In the genomic region with DNA sequence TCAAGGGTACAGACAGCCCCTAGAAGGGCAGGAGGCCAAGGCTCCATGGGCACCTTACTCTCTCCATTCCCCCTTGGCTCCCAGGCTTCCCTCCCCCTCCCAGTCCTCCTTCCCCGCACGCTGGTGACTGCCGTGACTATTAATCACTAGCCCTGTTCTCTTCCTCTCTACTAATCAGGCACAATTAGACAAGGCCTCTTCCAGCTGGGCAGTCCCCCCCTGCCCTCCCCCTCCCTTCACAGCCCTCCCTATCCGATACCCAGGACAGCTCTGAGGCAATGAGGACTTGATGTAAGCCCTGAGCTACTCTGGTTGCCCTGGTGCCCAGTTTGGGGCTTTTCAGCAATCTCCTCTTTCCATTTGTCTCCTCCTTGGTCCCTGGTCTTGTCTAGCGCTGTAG, we compare ENCODE assay signal across 15 mouse cellular contexts. TPM values are rescaled to one million over a fixed set of nuclear protein-coding genes. Genes with fewer than 3 reads are reported as not detected.
A peak's percentile ranks its signal among the peaks of the same experiment; 100 is the strongest.
DNase-seq lines count a peak whose midpoint lies in the region; ATAC-seq and TF ChIP-seq lines count a peak whose summit lies in the region.
"Had no signal": no experiment of that assay in that cellular context is flagged by ENCODE, and none has a peak within 500 bp of the region (broad histone marks: within the 10 kb centered on the region; RNA-seq: fewer than 3 reads in every experiment).

No protein-coding gene starts in this region.

- TF ChIP-seq CTCF in olfactory bulb, adult 2 months (IDR thresholded peaks at IDR 0.05; ENCODE audit: insufficient read depth, low read depth, low read length), result no peak
- no peak for TF ChIP-seq CTCF in cerebellum, adult 2 months (IDR thresholded peaks at IDR 0.05; ENCODE audit: borderline replicate concordance, insufficient read depth, low read depth, low read length)

- H3K4me3 ChIP-seq in heart, embryonic 10.5 days, result no peak overlapping the region
- H3K4me3 ChIP-seq in heart, embryonic 11.5 days (ENCODE audit: low read depth, low read length), result no peak overlapping the region
- H3K4me3 ChIP-seq in hindbrain, embryonic 13.5 days, result no peak overlapping the region
- H3K4me3 ChIP-seq in midbrain, embryonic 14.5 days (replicated peaks; ENCODE audit: low read depth, low read length), result no peak overlapping the region; the same call in 1 of the 2 replicates
- H3K4me3 ChIP-seq in olfactory bulb, adult 2 months (ENCODE audit: insufficient read depth, low read depth, low read length), result no peak overlapping the region
- no peak overlapping the region for H3K4me3 ChIP-seq in cerebellum, adult 2 months (replicated peaks; ENCODE audit: insufficient read depth, low read depth, low read length)
- H3K4me3 ChIP-seq: embryonic facial prominence, embryonic 12.5 days; heart, embryonic 12.5 days; kidney, embryonic 15.5 days had no signal

- H3K4me2 ChIP-seq in heart, embryonic 11.5 days, result no peak overlapping the region
- H3K4me2 ChIP-seq in hindbrain, embryonic 13.5 days, result peak overlapping the region; percentile 23
- peak overlapping the region; percentile 70 for H3K4me2 ChIP-seq in midbrain, embryonic 14.5 days (ENCODE audit: low read length)
- H3K4me2 ChIP-seq: embryonic facial prominence, embryonic 12.5 days; heart, embryonic 12.5 days; kidney, embryonic 15.5 days had no signal

- no peaks in the 10 kb centered on the region for H3K36me3 ChIP-seq in heart, embryonic 10.5 days
- no peaks in the 10 kb centered on the region for H3K36me3 ChIP-seq in heart, embryonic 11.5 days (ENCODE audit: control insufficient read depth, insufficient read depth, low read length)
- no peaks in the 10 kb centered on the region for H3K36me3 ChIP-seq in hindbrain, embryonic 13.5 days
- H3K36me3 ChIP-seq in midbrain, embryonic 14.5 days (ENCODE audit: control insufficient read depth, insufficient read depth, low read length), result no peaks in the 10 kb centered on the region
- H3K36me3 ChIP-seq: embryonic facial prominence, embryonic 12.5 days; heart, embryonic 12.5 days; kidney, embryonic 15.5 days had no signal

- intact Hi-C loops in gastrocnemius, postnatal 14 days (cut with DNase I; ENCODE audit: low total_unique reads), result no loop called here

- no peak overlapping the region for H3K9ac ChIP-seq in heart, embryonic 11.5 days (ENCODE audit: low read depth, low read length)
- H3K9ac ChIP-seq in hindbrain, embryonic 13.5 days, result 0 out of 2 replicates have a peak overlapping the region, but pooled peaks have one; percentile 6
- no peak overlapping the region; the same call in 1 of the 2 replicates for H3K9ac ChIP-seq in midbrain, embryonic 14.5 days (replicated peaks; ENCODE audit: low read length)
- H3K9ac ChIP-seq: embryonic facial prominence, embryonic 12.5 days; heart, embryonic 12.5 days; kidney, embryonic 15.5 days; liver, embryonic 14.5 days had no signal

- 0 out of 2 replicates have a peak overlapping the region, but pooled peaks have one; percentile 29 for H3K27ac ChIP-seq in heart, embryonic 10.5 days
- H3K27ac ChIP-seq in heart, embryonic 11.5 days (ENCODE audit: low read depth, low read length), result no peak overlapping the region
- peak overlapping the region; percentile 70 for H3K27ac ChIP-seq in hindbrain, embryonic 13.5 days
- H3K27ac ChIP-seq in midbrain, embryonic 14.5 days (replicated peaks; ENCODE audit: low read depth, low read length), result peak overlapping the region; percentile 84
- 0 out of 2 replicates have a peak overlapping the region, but pooled peaks have one; percentile 12 for H3K27ac ChIP-seq in olfactory bulb, adult 2 months (ENCODE audit: insufficient read depth, low read depth, low read length)
- H3K27ac ChIP-seq in cerebellum, adult 2 months (ENCODE audit: insufficient read depth, low read length), result no peak overlapping the region
- H3K27ac ChIP-seq: embryonic facial prominence, embryonic 12.5 days; kidney, embryonic 15.5 days; liver, embryonic 14.5 days had no signal

- TF ChIP-seq POLR2A in olfactory bulb, adult 2 months (IDR thresholded peaks at IDR 0.05; ENCODE audit: insufficient read depth, low read depth, low read length), result no peak
- TF ChIP-seq POLR2A in cerebellum, adult 2 months (IDR thresholded peaks at IDR 0.05; ENCODE audit: borderline replicate concordance, insufficient read depth, low read length), result no peak

- H3K9me3 ChIP-seq in heart, embryonic 10.5 days, result no peaks in the 10 kb centered on the region
- no peaks in the 10 kb centered on the region for H3K9me3 ChIP-seq in heart, embryonic 11.5 days (replicated peaks; ENCODE audit: control insufficient read depth, low read length)
- no peaks in the 10 kb centered on the region for H3K9me3 ChIP-seq in hindbrain, embryonic 13.5 days
- no peaks in the 10 kb centered on the region for H3K9me3 ChIP-seq in midbrain, embryonic 14.5 days (ENCODE audit: control insufficient read depth, low read length)
- H3K9me3 ChIP-seq: embryonic facial prominence, embryonic 12.5 days; heart, embryonic 12.5 days; kidney, embryonic 15.5 days had no signal

- H3K4me1 ChIP-seq in heart, embryonic 10.5 days, result peaks cover 63% of the 10 kb centered on the region
- peaks cover 36% of the 10 kb centered on the region for H3K4me1 ChIP-seq in heart, embryonic 11.5 days (ENCODE audit: control insufficient read depth, insufficient read depth, low read length)
- H3K4me1 ChIP-seq in hindbrain, embryonic 13.5 days (replicated peaks), result peaks cover 84% of the 10 kb centered on the region
- H3K4me1 ChIP-seq in midbrain, embryonic 14.5 days (ENCODE audit: control insufficient read depth, insufficient read depth, low read length), result peaks cover 41% of the 10 kb centered on the region
- H3K4me1 ChIP-seq in olfactory bulb, adult 2 months (ENCODE audit: control insufficient read depth, insufficient read depth, low read length), result peaks cover 73% of the 10 kb centered on the region
- peaks cover 7% of the 10 kb centered on the region for H3K4me1 ChIP-seq in cerebellum, adult 2 months (ENCODE audit: control insufficient read depth, insufficient read depth, low read length)

- no peak for ATAC-seq in heart, embryonic 11.5 days (replicated peaks; ENCODE audit: insufficient number of reproducible peaks, low FRiP score, low TSS enrichment)
- peak; percentile 52 for ATAC-seq in hindbrain, embryonic 13.5 days (ENCODE audit: low FRiP score)
- ATAC-seq in midbrain, embryonic 14.5 days (ENCODE audit: low FRiP score, low TSS enrichment), result peak; percentile 25

- DNase-seq in heart, embryonic 10.5 days (ENCODE audit: low spot score), result no peak
- peak; percentile 57 for DNase-seq in midbrain, embryonic 14.5 days
- no peak for DNase-seq in cerebellum, adult 2 months
- no peak for DNase-seq in gastrocnemius, postnatal 14 days
- DNase-seq in right cerebral cortex, adult 18-20 months, result no peak
- DNase-seq: cerebellum, adult 9-10 months; gastrocnemius, postnatal 10 days; left cerebral cortex, postnatal 4 days had no signal

- peaks cover 90% of the 10 kb centered on the region for H3K27me3 ChIP-seq in heart, embryonic 10.5 days (ENCODE audit: insufficient read depth, poor library complexity, severe bottlenecking)
- peaks cover 73% of the 10 kb centered on the region for H3K27me3 ChIP-seq in heart, embryonic 11.5 days (ENCODE audit: control insufficient read depth, insufficient read depth, low read length)
- peaks cover 50% of the 10 kb centered on the region for H3K27me3 ChIP-seq in hindbrain, embryonic 13.5 days
- peaks cover 5% of the 10 kb centered on the region for H3K27me3 ChIP-seq in midbrain, embryonic 14.5 days (ENCODE audit: control insufficient read depth, insufficient read depth, low read length)
- H3K27me3 ChIP-seq in cerebellum, adult 2 months (ENCODE audit: control insufficient read depth, insufficient read depth, low read length), result no peaks in the 10 kb centered on the region

- WGBS in heart, embryonic 10.5 days, result 34% methylated on average over 5 of the region's 5 CpGs
- WGBS in heart, embryonic 11.5 days (ENCODE audit: insufficient replicate concordance), result 31% methylated on average over 5 of the region's 5 CpGs
- WGBS in hindbrain, embryonic 13.5 days, result 11% methylated on average over 5 of the region's 5 CpGs
- WGBS in midbrain, embryonic 14.5 days, result 14% methylated on average over 5 of the region's 5 CpGs
- 15% methylated on average over 5 of the region's 5 CpGs for WGBS in olfactory bulb, adult 2 months
- WGBS in cerebellum, adult 2 months, result 77% methylated on average over 5 of the region's 5 CpGs

RNA-seq across cellular contexts. Expression of a gene that starts 5.7 kb away (rescaled TPM):
- polyA plus RNA-seq in heart, embryonic 10.5 days (2016; fragmentation: Nextera tagmentation; extraction: Ambion mirVana), result 0.79 and 2.3 TPM in 2 replicates
- polyA plus RNA-seq in heart, embryonic 11.5 days (2014; fragmentation: Nextera tagmentation; extraction: Ambion mirVana), result 0.11 TPM in 2 replicates
- 25.9 and 29.3 TPM in 2 replicates for polyA plus RNA-seq in hindbrain, embryonic 13.5 days (2015; fragmentation: Nextera tagmentation; extraction: Ambion mirVana)
- polyA plus RNA-seq in midbrain, embryonic 14.5 days (2014; fragmentation: Nextera tagmentation; extraction: Ambion mirVana), result 16.6 and 34.3 TPM in 2 replicates
- polyA plus RNA-seq in olfactory bulb, adult 2 months (2012; ENCODE audit: insufficient read depth, insufficient read length, low replicate concordance, missing spikeins), result not detected in 2 replicates
- 2.1 and 2.8 TPM in 2 replicates for polyA plus RNA-seq in cerebellum, adult 2 months (2012; rRNA removed)
- total RNA-seq in gastrocnemius, postnatal 14 days (2021), result not detected
- total RNA-seq: gastrocnemius, postnatal 10 days had no signal

RNA-seq across cellular contexts. Expression of a gene that starts 20.2 kb away (rescaled TPM):
- polyA plus RNA-seq in heart, embryonic 10.5 days (2016; fragmentation: Nextera tagmentation; extraction: Ambion mirVana), result 73.4 and 75.4 TPM in 2 replicates
- 49.8 and 57.2 TPM in 2 replicates for polyA plus RNA-seq in heart, embryonic 11.5 days (2014; fragmentation: Nextera tagmentation; extraction: Ambion mirVana)
- polyA plus RNA-seq in hindbrain, embryonic 13.5 days (2015; fragmentation: Nextera tagmentation; extraction: Ambion mirVana), result 84.0 and 84.4 TPM in 2 replicates
- 75.7 and 75.9 TPM in 2 replicates for polyA plus RNA-seq in midbrain, embryonic 14.5 days (2014; fragmentation: Nextera tagmentation; extraction: Ambion mirVana)
- polyA plus RNA-seq in olfactory bulb, adult 2 months (2012; ENCODE audit: insufficient read depth, insufficient read length, low replicate concordance, missing spikeins), result not detected in 2 replicates
- polyA plus RNA-seq in cerebellum, adult 2 months (2012; rRNA removed), result 155 and 187 TPM in 2 replicates
- 10 to 100 TPM; 34.5 to 38.7 TPM for total RNA-seq in gastrocnemius, postnatal 14 days (2021)

RNA-seq across cellular contexts. Expression of a gene that starts 23.2 kb away (rescaled TPM):
- polyA plus RNA-seq in heart, embryonic 10.5 days (2016; fragmentation: Nextera tagmentation; extraction: Ambion mirVana), result 30.8 and 30.9 TPM in 2 replicates
- polyA plus RNA-seq in heart, embryonic 11.5 days (2014; fragmentation: Nextera tagmentation; extraction: Ambion mirVana), result 21.4 and 24.6 TPM in 2 replicates
- 32.4 and 33.8 TPM in 2 replicates for polyA plus RNA-seq in hindbrain, embryonic 13.5 days (2015; fragmentation: Nextera tagmentation; extraction: Ambion mirVana)
- polyA plus RNA-seq in midbrain, embryonic 14.5 days (2014; fragmentation: Nextera tagmentation; extraction: Ambion mirVana), result 39.7 and 44.2 TPM in 2 replicates
- not detected in 2 replicates for polyA plus RNA-seq in olfactory bulb, adult 2 months (2012; ENCODE audit: insufficient read depth, insufficient read length, low replicate concordance, missing spikeins)
- 88.3 and 92.6 TPM in 2 replicates for polyA plus RNA-seq in cerebellum, adult 2 months (2012; rRNA removed)
- total RNA-seq in gastrocnemius, postnatal 14 days (2021), result 10 to 100 TPM; 14.9 to 20.7 TPM

RNA-seq across cellular contexts. Expression of a gene that starts 23.4 kb away (rescaled TPM):
- 0.36 and 0.39 TPM in 2 replicates for polyA plus RNA-seq in heart, embryonic 10.5 days (2016; fragmentation: Nextera tagmentation; extraction: Ambion mirVana)
- polyA plus RNA-seq in heart, embryonic 11.5 days (2014; fragmentation: Nextera tagmentation; extraction: Ambion mirVana), result 0.14 and 0.54 TPM in 2 replicates
- 43.7 and 45.0 TPM in 2 replicates for polyA plus RNA-seq in hindbrain, embryonic 13.5 days (2015; fragmentation: Nextera tagmentation; extraction: Ambion mirVana)
- polyA plus RNA-seq in midbrain, embryonic 14.5 days (2014; fragmentation: Nextera tagmentation; extraction: Ambion mirVana), result 42.9 and 55.9 TPM in 2 replicates
- polyA plus RNA-seq in olfactory bulb, adult 2 months (2012; ENCODE audit: insufficient read depth, insufficient read length, low replicate concordance, missing spikeins), result not detected in 2 replicates
- 41.3 and 46.6 TPM in 2 replicates for polyA plus RNA-seq in cerebellum, adult 2 months (2012; rRNA removed)
- total RNA-seq in gastrocnemius, postnatal 14 days (2021), result under 1 TPM; 0.09 to 0.25 TPM

RNA-seq across cellular contexts. Expression of a gene that starts 50.3 kb away (rescaled TPM):
- 103 and 107 TPM in 2 replicates for polyA plus RNA-seq in heart, embryonic 10.5 days (2016; fragmentation: Nextera tagmentation; extraction: Ambion mirVana)
- 98.8 and 102 TPM in 2 replicates for polyA plus RNA-seq in heart, embryonic 11.5 days (2014; fragmentation: Nextera tagmentation; extraction: Ambion mirVana)
- polyA plus RNA-seq in hindbrain, embryonic 13.5 days (2015; fragmentation: Nextera tagmentation; extraction: Ambion mirVana), result 21.0 and 22.8 TPM in 2 replicates
- 22.0 and 24.1 TPM in 2 replicates for polyA plus RNA-seq in midbrain, embryonic 14.5 days (2014; fragmentation: Nextera tagmentation; extraction: Ambion mirVana)
- polyA plus RNA-seq in olfactory bulb, adult 2 months (2012; ENCODE audit: insufficient read depth, insufficient read length, low replicate concordance, missing spikeins), result not detected in 2 replicates
- 41.1 and 44.0 TPM in 2 replicates for polyA plus RNA-seq in cerebellum, adult 2 months (2012; rRNA removed)
- 10 to 100 TPM; 65.6 to 69.5 TPM for total RNA-seq in gastrocnemius, postnatal 14 days (2021)

Comparison
In these comparisons a context has a peak if more than half of its experiments do, and no peak if none do; other contexts are left out.
1. H3K27ac ChIP-seq: peak in heart, embryonic 10.5 days (single experiment), hindbrain, embryonic 13.5 days (single experiment), midbrain, embryonic 14.5 days (single experiment) and olfactory bulb, adult 2 months (single experiment); none in heart, embryonic 11.5 days (single experiment) and cerebellum, adult 2 months (single experiment).
2. RNA of a gene that starts 20.2 kb away (polyA plus RNA-seq): 155 to 187 TPM in cerebellum, adult 2 months, 84.0 to 84.4 TPM in hindbrain, embryonic 13.5 days, 75.7 to 75.9 TPM in midbrain, embryonic 14.5 days, 73.4 to 75.4 TPM in heart, embryonic 10.5 days and 49.8 to 57.2 TPM in heart, embryonic 11.5 days; not detected in olfactory bulb, adult 2 months; every median in the first group is over 10 times any median in the second.
3. RNA of a gene that starts 23.2 kb away (polyA plus RNA-seq): 88.3 to 92.6 TPM in cerebellum, adult 2 months, 39.7 to 44.2 TPM in midbrain, embryonic 14.5 days, 32.4 to 33.8 TPM in hindbrain, embryonic 13.5 days, 30.8 to 30.9 TPM in heart, embryonic 10.5 days and 21.4 to 24.6 TPM in heart, embryonic 11.5 days; not detected in olfactory bulb, adult 2 months; every median in the first group is over 10 times any median in the second.